Mouse (Mus musculus): Measurements from ENCODE around the gene Unk.

- no peak for TF ChIP-seq CTCF (IDR thresholded peaks at IDR 0.05; ENCODE audit: extremely low read depth, insufficient read length, insufficient replicate concordance, low read depth, low read length)
- TF ChIP-seq POLR2A (IDR thresholded peaks at IDR 0.05; ENCODE audit: low read depth, low read length) = no peak
These were observed 4.5 kb downstream of the Unk start for GRCm38 (mm10) chr11:116034584-116034983.

All from small intestine, adult 2 months (tissue).